Mouse (Mus musculus) CH12.LX (cell line): Measurements from ENCODE around the gene Nfkbia. TPM values are rescaled to one million over a fixed set of nuclear protein-coding genes. Genes with fewer than 3 reads are reported as not detected.
A peak's percentile ranks its signal among the peaks of the same experiment; 100 is the strongest.

Experiments
- DNase-seq: peaks from one replicate; pipeline ENCODE4 v3.0.0-alpha.2; 2013; ENCODE audit errors: extremely low read depth
- H3K27ac ChIP-seq: 2 replicates; pipeline ENCODE4 v1.5.1; 2012; ENCODE audit warnings: low read depth, mild to moderate bottlenecking, control low read depth, moderate library complexity; ENCODE audit not compliant: insufficient read depth
- H3K27me3 ChIP-seq: replicated peaks from 2 replicates; pipeline ENCODE3; 2012; ENCODE audit warnings: inconsistent platforms
- H3K36me3 ChIP-seq, 2 experiments: replicated peaks in 1 of 2; 2 replicates each; pipeline versions ENCODE3 to v1.6.1; 2012; ENCODE audit warnings: inconsistent platforms in 1 of 2, low read length in 1 of 2, mild to moderate bottlenecking in 1 of 2, mixed read lengths in 1 of 2, moderate library complexity in 1 of 2; ENCODE audit not compliant: control insufficient read depth in 1 of 2, insufficient read depth in 1 of 2
- H3K4me1 ChIP-seq, 2 experiments: 2 replicates each; pipeline ENCODE4 v1.6.1; 2012; ENCODE audit warnings: inconsistent platforms in 1 of 2, moderate library complexity in 1 of 2; ENCODE audit not compliant: insufficient read depth in 2 of 2, control insufficient read depth in 1 of 2
- H3K4me2 ChIP-seq: 2 replicates; pipeline ENCODE4 v1.6.1; 2012; ENCODE audit warnings: low read depth, mild to moderate bottlenecking, control low read depth; ENCODE audit not compliant: poor library complexity, insufficient read depth, severe bottlenecking
- H3K4me3 ChIP-seq, 3 experiments: fragments of 150-350 bp in 1 of 3; sonication (generic) in 1 of 3; replicated peaks in 1 of 3; 2 replicates each; pipeline versions ENCODE3 to v1.5.1; 2011 to 2012; ENCODE audit warnings: low read depth in 2 of 3, low read length in 2 of 3, mild to moderate bottlenecking in 2 of 3, moderate library complexity in 2 of 3, control low read depth in 1 of 3, improper control_type of control experiment in 1 of 3, inconsistent platforms in 1 of 3, mixed read lengths in 1 of 3; ENCODE audit not compliant: poor library complexity in 1 of 3
- H3K79me2 ChIP-seq: replicated peaks from 2 replicates; pipeline ENCODE4 v1.6.1; 2012; ENCODE audit warnings: mild to moderate bottlenecking, moderate library complexity; ENCODE audit not compliant: control insufficient read depth, poor library complexity, insufficient read depth, severe bottlenecking; ENCODE audit errors: extremely low read depth
- H3K9ac ChIP-seq: 2 replicates; pipeline ENCODE4 v1.6.1; 2012; ENCODE audit warnings: low read depth, mild to moderate bottlenecking, control low read depth, moderate library complexity; ENCODE audit not compliant: insufficient read depth
- H3K9me3 ChIP-seq: replicated peaks from 2 replicates; pipeline ENCODE3; 2012; ENCODE audit warnings: low read length, inconsistent platforms, mixed read lengths
- BHLHE40 ChIP-seq: IDR thresholded peaks from 2 replicates; pipeline ENCODE4 v1.6.1; 2011; ENCODE audit warnings: mild to moderate bottlenecking, low read depth, low read length, improper control_type of control experiment
- CHD2 ChIP-seq: IDR thresholded peaks from 2 replicates; pipeline ENCODE4 v1.6.1; 2011; ENCODE audit warnings: low read length, improper control_type of control experiment
- CTCF ChIP-seq, 2 experiments: IDR thresholded peaks in 1 of 2; conservative IDR thresholded peaks in 1 of 2; 2 replicates each; pipeline ENCODE4 v1.5.1; 2011 to 2012; ENCODE audit warnings: low read depth in 2 of 2, low read length in 2 of 2, improper control_type of control experiment in 1 of 2, inconsistent platforms in 1 of 2, mild to moderate bottlenecking in 1 of 2, moderate library complexity in 1 of 2
- ELF1 ChIP-seq: IDR thresholded peaks from 2 replicates; pipeline ENCODE4 v1.6.1; 2014; ENCODE audit warnings: low read depth, mild to moderate bottlenecking, inconsistent platforms, low read length, improper control_type of control experiment
- EP300 ChIP-seq: IDR thresholded peaks from 2 replicates; pipeline ENCODE4 v1.6.1; 2011; ENCODE audit warnings: low read length, improper control_type of control experiment
- ETS1 ChIP-seq: conservative IDR thresholded peaks from 2 replicates; pipeline ENCODE4 v1.6.1; 2012; ENCODE audit warnings: low read depth, mild to moderate bottlenecking, inconsistent platforms, low read length, improper control_type of control experiment, moderate library complexity
- HCFC1 ChIP-seq: IDR thresholded peaks from 2 replicates; pipeline ENCODE4 v1.6.1; 2012; ENCODE audit warnings: low read depth, mild to moderate bottlenecking, inconsistent platforms, low read length, improper control_type of control experiment
- IRF4 ChIP-seq: IDR thresholded peaks from 2 replicates; pipeline ENCODE4 v1.6.1; 2014; ENCODE audit warnings: low read depth, mild to moderate bottlenecking, inconsistent platforms, low read length, improper control_type of control experiment
- JUND ChIP-seq: conservative IDR thresholded peaks from 2 replicates; pipeline ENCODE4 v1.6.1; 2011; ENCODE audit warnings: low read depth, low read length, improper control_type of control experiment
- MEF2A ChIP-seq: IDR thresholded peaks from 2 replicates; pipeline ENCODE4 v1.6.1; 2014; ENCODE audit warnings: low read depth, mild to moderate bottlenecking, inconsistent platforms, low read length, improper control_type of control experiment, borderline replicate concordance
- MXI1 ChIP-seq: IDR thresholded peaks from 2 replicates; pipeline ENCODE4 v1.6.1; 2011; ENCODE audit warnings: mild to moderate bottlenecking, low read depth, low read length, improper control_type of control experiment
- MYC ChIP-seq: IDR thresholded peaks from 2 replicates; pipeline ENCODE4 v1.6.1; 2011; ENCODE audit warnings: low read depth, mild to moderate bottlenecking, improper control_type of control experiment, low read length
- NELFE ChIP-seq: IDR thresholded peaks from 2 replicates; pipeline ENCODE4 v1.6.1; 2011; ENCODE audit warnings: low read depth, low read length, improper control_type of control experiment
- POLR2A ChIP-seq: IDR thresholded peaks from 2 replicates; pipeline ENCODE4 v1.6.1; 2011; ENCODE audit warnings: low read depth, mild to moderate bottlenecking, improper control_type of control experiment, low read length
- RAD21 ChIP-seq: IDR thresholded peaks from 2 replicates; pipeline ENCODE4 v1.6.1; 2011; ENCODE audit warnings: low read depth, mild to moderate bottlenecking, low read length, improper control_type of control experiment, moderate library complexity
- SIN3A ChIP-seq: IDR thresholded peaks from 2 replicates; pipeline ENCODE4 v1.6.1; 2012; ENCODE audit warnings: low read length, improper control_type of control experiment, inconsistent platforms
- SMC3 ChIP-seq: IDR thresholded peaks from 2 replicates; pipeline ENCODE4 v1.6.1; 2011; ENCODE audit warnings: low read depth, low read length, improper control_type of control experiment
- USF2 ChIP-seq: conservative IDR thresholded peaks from 2 replicates; pipeline ENCODE4 v1.6.1; 2011; ENCODE audit warnings: low read depth, low read length, improper control_type of control experiment
- ZC3H11A ChIP-seq: IDR thresholded peaks from 2 replicates; pipeline ENCODE4 v1.6.1; 2012; ENCODE audit warnings: low read depth, mild to moderate bottlenecking, inconsistent platforms, low read length, improper control_type of control experiment
- ZMIZ1 ChIP-seq: IDR thresholded peaks from 2 replicates; pipeline ENCODE4 v1.6.1; 2012; ENCODE audit warnings: low read depth, mild to moderate bottlenecking, inconsistent platforms, low read length, improper control_type of control experiment
- ZNF384 ChIP-seq: IDR thresholded peaks from 2 replicates; pipeline ENCODE4 v1.6.1; 2012; ENCODE audit warnings: low read depth, low read length, improper control_type of control experiment, inconsistent platforms
- dilution Hi-C: fragments of 300-500 bp; cut with MboI; formaldehyde crosslinking; loops from 2 replicates; pipeline ENCODE4 v1.14.3; 2020; ENCODE audit warnings: low sequenced_read_pairs; ENCODE audit not compliant: extremely low pct_unique_long_range_greater_than_20kb, extremely low pct_ligation_motif_present
- in situ Hi-C: fragments of 300-500 bp; cut with MboI; formaldehyde crosslinking; loops from 3 replicates; pipeline ENCODE4 v1.14.3; 2019; ENCODE audit warnings: low sequenced_read_pairs, low pct_ligation_motif_present, low pct_unique_long_range_greater_than_20kb, mixed read lengths
- polyA plus RNA-seq: library from polyadenylated mRNA; unstranded; fragments of >175 nt; gene quantifications from 2 replicates; pipeline ENCODE4 v1.2.1, GENCODE M21; 2012; ENCODE audit warnings: low read depth; ENCODE audit not compliant: insufficient read length
- total RNA-seq, 2 experiments: library from RNA; depleted of rRNA; stranded (reverse); fragments of 300-350 nt in 1 of 2; fragments of >200 nt in 1 of 2; gene quantifications; 2 replicates each; pipeline ENCODE4 v1.2.3; 2012 to 2014

The Nfkbia gene
- total and polyA plus RNA-seq, 3 experiments: 143 to 702 (median 178) TPM

DNA sequence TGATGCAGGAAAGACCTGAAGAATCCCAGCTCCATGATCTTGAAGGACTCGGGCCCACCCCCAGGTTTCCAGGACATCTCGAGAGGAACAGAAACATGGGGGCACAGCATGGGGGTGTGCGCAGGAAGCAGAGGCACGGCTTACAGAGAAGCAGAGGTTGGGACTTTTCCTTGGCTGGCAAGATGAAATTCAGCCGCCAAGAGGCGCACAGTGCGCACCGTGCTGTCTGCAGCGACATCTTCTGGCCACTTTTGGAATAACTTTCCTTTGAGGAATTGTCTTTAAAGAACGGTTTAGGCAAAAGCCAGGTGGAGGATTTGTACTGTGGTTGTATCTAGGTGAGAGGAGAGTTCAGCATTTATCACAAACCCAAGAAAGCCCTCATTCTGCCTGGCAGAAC, 6.6 kb upstream of the Nfkbia start:
- no peaks in the 10 kb centered on the region for H3K27me3 ChIP-seq
- peak; percentile 87 for DNase-seq
- H3K4me1 ChIP-seq: peaks cover 5 to 46% of the 10 kb centered on the region in 2 experiments; a peak in 3 of 4 replicates
- in situ Hi-C loops (loop anchor here (5.0 to 10.0 kb wide), 2 partner anchors 114 to 182 kb away; partner anchors contain the start of gene Psma6), dilution Hi-C loops (no loop called here)
- H3K27ac ChIP-seq: no peak overlapping the region
- TF ChIP-seq HCFC1: peak; percentile 52
- TF ChIP-seq CTCF (conservative IDR thresholded peaks at IDR 0.05 in 1 of 2, IDR thresholded peaks at IDR 0.05 in 1 of 2; ENCODE audit: low read depth in 2 of 2, low read length in 2 of 2): peak; percentile 93 to 99
- peak; percentile 38; the same call in 1 of the 2 replicates for TF ChIP-seq SIN3A
- TF ChIP-seq SMC3: peak; percentile 99
- peak; percentile 62; the same call in 1 of the 2 replicates for TF ChIP-seq MXI1
- peak; percentile 98 for TF ChIP-seq RAD21
- TF ChIP-seq ZMIZ1: no peak
- TF ChIP-seq IRF4: peak; percentile 56
- no peak for TF ChIP-seq ETS1
- TF ChIP-seq MYC: peak; percentile 53; the same call in 1 of the 2 replicates
- 0 out of 2 replicates have a peak, but pooled peaks have one; percentile 17 for TF ChIP-seq JUND
- TF ChIP-seq USF2: no peak
- no peak for TF ChIP-seq ZNF384
- peak; percentile 56; the same call in 1 of the 2 replicates for TF ChIP-seq ELF1
- TF ChIP-seq EP300: no peak
- peak; percentile 98 for TF ChIP-seq ZC3H11A
- peak; percentile 67 for TF ChIP-seq MEF2A
- peak; percentile 73; the same call in 1 of the 2 replicates for TF ChIP-seq NELFE
- TF ChIP-seq BHLHE40: 0 out of 2 replicates have a peak, but pooled peaks have one; percentile 9
- TF ChIP-seq POLR2A: 0 out of 2 replicates have a peak, but pooled peaks have one; percentile 23
- peak overlapping the region; percentile 51 for H3K4me2 ChIP-seq
- H3K9ac ChIP-seq: peak overlapping the region; percentile 40; the same call in 1 of the 2 replicates
- H3K36me3 ChIP-seq: no peaks in the 10 kb centered on the region
- H3K4me3 ChIP-seq: no peak overlapping the region
- no peaks in the 10 kb centered on the region for H3K9me3 ChIP-seq
- no peaks in the 10 kb centered on the region for H3K79me2 ChIP-seq

DNA sequence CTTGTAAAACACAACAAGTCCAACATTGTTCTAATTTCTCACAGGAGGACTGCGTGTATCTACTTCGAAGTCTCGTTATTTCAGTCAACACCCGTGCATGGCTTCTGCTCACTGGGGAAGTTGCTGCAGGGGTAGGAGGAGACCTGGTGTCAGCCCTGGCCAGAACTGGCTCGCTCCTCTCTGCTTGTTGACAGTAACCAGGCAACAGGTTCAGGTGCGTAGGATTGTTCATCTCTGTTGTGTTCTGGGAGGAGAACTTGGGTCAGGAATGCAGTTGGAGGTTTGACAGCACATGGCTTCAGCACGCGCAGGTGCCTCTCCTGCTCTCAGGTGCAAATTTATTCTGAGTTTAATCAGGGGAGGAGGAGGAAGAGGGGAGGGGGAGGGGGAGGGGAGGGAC, 5.3 kb upstream of the Nfkbia start:
- Histone ChIP-seq H3K27ac (no peak overlapping the region), H3K79me2 (no peaks in the 10 kb centered on the region; the same call in 1 of the 2 replicates), H3K27me3 (no peaks in the 10 kb centered on the region), H3K36me3 (no peaks in the 10 kb centered on the region), H3K4me1 (peaks cover 5 to 57% of the 10 kb centered on the region in 2 experiments; a peak in 3 of 4 replicates), H3K4me2 (no peak overlapping the region), H3K9me3 (no peaks in the 10 kb centered on the region), H3K4me3 (no peak overlapping the region), H3K9ac (no peak overlapping the region)
- TF ChIP-seq ELF1: no peak
- no peak for TF ChIP-seq ZC3H11A
- TF ChIP-seq HCFC1: no peak
- no peak for TF ChIP-seq CHD2
- in situ Hi-C loops: loop anchor here (5.0 to 10.0 kb wide), 2 partner anchors 113 to 180 kb away; partner anchors contain the start of gene Psma6
- DNase-seq: no peak
- dilution Hi-C loops: no loop called here
